Mouse (Mus musculus): ENCODE results near the gene Zfp148. TPM values are rescaled to one million over a fixed set of nuclear protein-coding genes. Genes with fewer than 3 reads are reported as not detected.
"Not testable (repeated sequence)": the region's sequence is repeated elsewhere in the genome, so short reads cannot be mapped to it uniquely, and the experiment has no call there.

Gene Zfp148
- polyA plus RNA-seq, 1 experiment from 2014 or later = 55.1 TPM

- H3K4me1 ChIP-seq (ENCODE audit: control insufficient read depth, insufficient read depth, low read length) = peaks cover 10% of the 10 kb centered on the region; the same call in 1 of the 2 replicates
- ATAC-seq (ENCODE audit: insufficient number of reproducible peaks, insufficient read depth, low FRiP score, low read depth); H3K4me3 ChIP-seq (ENCODE audit: low read depth, low read length); H3K36me3 ChIP-seq (ENCODE audit: control insufficient read depth, insufficient read depth, low read length); H3K9me3 ChIP-seq (ENCODE audit: control insufficient read depth, low read depth, low read length); H3K27me3 ChIP-seq (ENCODE audit: control insufficient read depth, insufficient read depth, low read length); H3K4me2 ChIP-seq (replicated peaks; ENCODE audit: low read depth, low read length); H3K27ac ChIP-seq (ENCODE audit: low read length); H3K9ac ChIP-seq (replicated peaks; ENCODE audit: low read depth, low read length): not testable (repeated sequence)
- WGBS = 80% methylated on average over 2 of the region's 2 CpGs
These were observed 3.4 kb downstream of the Zfp148 start for GRCm38 (mm10) chr16:33384057-33384456.

DNA sequence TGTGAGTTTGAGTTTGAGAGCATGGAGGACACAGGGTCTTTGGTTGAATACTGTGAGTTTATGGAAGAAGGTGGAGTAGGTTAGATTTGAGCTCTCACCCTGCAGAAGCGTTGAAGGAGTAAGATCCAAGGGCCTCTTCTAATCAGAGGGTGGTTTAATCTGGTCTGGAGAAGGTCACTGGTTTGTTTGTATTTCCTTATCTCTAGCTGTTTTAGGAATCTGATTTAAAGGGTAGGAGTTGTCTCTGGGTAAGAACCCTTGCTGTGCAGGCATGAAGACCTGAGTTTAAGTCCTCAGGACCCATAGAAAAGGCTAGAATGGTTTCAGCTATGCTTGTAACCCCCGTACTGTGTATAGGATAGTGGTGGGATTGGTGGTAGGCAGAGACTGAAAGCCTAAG lies 6.4 kb downstream of the Zfp148 start:
- Histone ChIP-seq H3K4me2 (replicated peaks; ENCODE audit: low read depth, low read length) (no peak overlapping the region), H3K9ac (replicated peaks; ENCODE audit: low read depth, low read length) (no peak overlapping the region), H3K27ac (ENCODE audit: low read length) (no peak overlapping the region), H3K27me3 (ENCODE audit: control insufficient read depth, insufficient read depth, low read length) (no peaks in the 10 kb centered on the region), H3K9me3 (ENCODE audit: control insufficient read depth, low read depth, low read length) (no peaks in the 10 kb centered on the region), H3K4me1 (ENCODE audit: control insufficient read depth, insufficient read depth, low read length) (peaks cover 5% of the 10 kb centered on the region; the same call in 1 of the 2 replicates), H3K36me3 (ENCODE audit: control insufficient read depth, insufficient read depth, low read length) (no peaks in the 10 kb centered on the region; the same call in 1 of the 2 replicates), H3K4me3 (ENCODE audit: low read depth, low read length) (no peak overlapping the region)
- ATAC-seq (ENCODE audit: insufficient number of reproducible peaks, insufficient read depth, low FRiP score, low read depth) = no peak
- 59% methylated on average over 2 of the region's 2 CpGs for WGBS

- peaks cover 3% of the 10 kb centered on the region; the same call in 1 of the 2 replicates for H3K4me1 ChIP-seq (ENCODE audit: control insufficient read depth, insufficient read depth, low read length)
- H3K27ac ChIP-seq (ENCODE audit: low read length) = no peak overlapping the region
- ATAC-seq (ENCODE audit: insufficient number of reproducible peaks, insufficient read depth, low FRiP score, low read depth) = no peak
- no peaks in the 10 kb centered on the region for H3K9me3 ChIP-seq (ENCODE audit: control insufficient read depth, low read depth, low read length)
- no peaks in the 10 kb centered on the region; the same call in 1 of the 2 replicates for H3K36me3 ChIP-seq (ENCODE audit: control insufficient read depth, insufficient read depth, low read length)
- no peak overlapping the region for H3K4me2 ChIP-seq (replicated peaks; ENCODE audit: low read depth, low read length)
- no peak overlapping the region for H3K4me3 ChIP-seq (ENCODE audit: low read depth, low read length)
- no peak overlapping the region for H3K9ac ChIP-seq (replicated peaks; ENCODE audit: low read depth, low read length)
- H3K27me3 ChIP-seq (ENCODE audit: control insufficient read depth, insufficient read depth, low read length) = no peaks in the 10 kb centered on the region
- WGBS = 93% methylated on average over 2 of the region's 2 CpGs
These were observed 6.8 kb downstream of the Zfp148 start for GRCm38 (mm10) chr16:33387420-33387819.

DNA sequence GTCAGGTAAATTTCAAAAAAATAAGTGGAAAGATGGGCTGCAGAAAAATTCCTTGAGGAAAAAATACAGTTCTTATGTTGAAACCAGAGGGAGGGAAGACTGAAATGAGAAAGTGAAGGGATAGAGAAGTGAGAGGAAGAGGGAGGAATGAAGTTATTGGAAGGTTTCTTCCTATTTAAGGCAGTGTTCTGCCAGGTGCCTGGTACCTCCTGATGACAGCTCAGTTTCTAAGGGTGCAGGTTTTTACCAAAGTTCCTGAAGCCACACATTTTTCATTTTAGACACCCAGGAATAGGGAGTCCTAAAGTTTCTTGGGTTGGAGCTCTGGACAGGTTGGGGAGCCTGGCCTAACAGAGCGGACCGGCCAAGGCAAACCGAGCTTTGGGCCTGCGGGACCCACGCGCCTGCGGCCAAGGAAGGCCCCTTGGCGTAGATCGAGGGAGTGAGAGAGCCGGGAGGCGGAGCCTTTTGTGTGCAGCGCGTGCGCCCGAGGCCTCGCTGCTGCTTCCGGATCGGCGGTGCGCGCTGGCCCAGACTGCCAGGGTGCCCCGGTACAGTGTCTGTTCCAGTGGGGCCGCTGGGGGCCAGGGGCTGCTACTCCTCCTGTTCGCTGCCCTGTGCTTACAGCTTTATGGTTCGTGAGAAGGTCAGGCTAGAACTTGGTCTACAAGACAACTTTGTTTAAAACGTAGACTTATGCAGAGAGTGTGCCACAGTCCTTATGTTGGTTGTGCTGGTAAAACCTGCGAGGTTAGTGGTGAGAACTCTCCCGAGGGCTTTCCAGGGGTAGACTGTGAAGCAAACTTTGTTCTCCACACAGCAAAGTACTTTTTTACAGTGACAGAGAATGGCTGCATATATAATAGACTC lies 19.5 kb downstream of the Zfp148 start:
- 1% methylated on average over 28 of the region's 28 CpGs for WGBS
- H3K27me3 ChIP-seq (ENCODE audit: control insufficient read depth, insufficient read depth, low read length) = no peaks in the 10 kb centered on the region
- peak overlapping the region; percentile 37 for H3K4me3 ChIP-seq (ENCODE audit: low read depth, low read length)
- peak overlapping the region; percentile 34 for H3K9ac ChIP-seq (replicated peaks; ENCODE audit: low read depth, low read length)
- ATAC-seq (ENCODE audit: insufficient number of reproducible peaks, insufficient read depth, low FRiP score, low read depth) = peak; percentile 75; the same call in 1 of the 2 replicates
- H3K4me2 ChIP-seq (replicated peaks; ENCODE audit: low read depth, low read length) = peak overlapping the region; percentile 59
- H3K36me3 ChIP-seq (ENCODE audit: control insufficient read depth, insufficient read depth, low read length) = no peaks in the 10 kb centered on the region
- H3K9me3 ChIP-seq (ENCODE audit: control insufficient read depth, low read depth, low read length) = no peaks in the 10 kb centered on the region
- 0 out of 2 replicates have a peak, but pooled peaks cover 5% of the 10 kb centered on the region for H3K4me1 ChIP-seq (ENCODE audit: control insufficient read depth, insufficient read depth, low read length)
- peak overlapping the region; percentile 68 for H3K27ac ChIP-seq (ENCODE audit: low read length)

DNA sequence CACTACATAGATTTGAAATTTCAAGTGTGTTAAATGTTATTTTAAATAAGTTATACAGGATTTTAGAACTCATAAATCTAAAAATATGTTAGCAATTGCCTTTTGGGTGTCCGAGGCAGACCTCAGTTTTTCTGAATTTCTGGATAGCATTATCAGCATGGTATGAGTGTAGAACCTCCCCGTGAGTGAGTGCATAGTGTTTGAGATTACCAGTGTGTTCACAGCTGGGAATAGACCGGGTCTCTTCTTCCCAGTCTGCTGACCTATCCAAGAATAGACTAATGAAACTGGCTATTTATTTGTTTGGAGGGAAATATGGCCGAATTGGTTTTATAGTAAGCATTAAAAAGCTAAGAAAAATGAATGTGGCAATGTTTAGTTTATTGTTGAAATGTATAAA lies 20.3 kb downstream of the Zfp148 start:
- Histone ChIP-seq H3K4me2 (replicated peaks; ENCODE audit: low read depth, low read length) (peak overlapping the region; percentile 59; the same call in 1 of the 2 replicates), H3K9me3 (ENCODE audit: control insufficient read depth, low read depth, low read length) (no peaks in the 10 kb centered on the region), H3K4me1 (ENCODE audit: control insufficient read depth, insufficient read depth, low read length) (0 out of 2 replicates have a peak, but pooled peaks cover 5% of the 10 kb centered on the region), H3K36me3 (ENCODE audit: control insufficient read depth, insufficient read depth, low read length) (no peaks in the 10 kb centered on the region), H3K27ac (ENCODE audit: low read length) (no peak overlapping the region), H3K4me3 (ENCODE audit: low read depth, low read length) (no peak overlapping the region; the same call in 1 of the 2 replicates), H3K9ac (replicated peaks; ENCODE audit: low read depth, low read length) (no peak overlapping the region), H3K27me3 (ENCODE audit: control insufficient read depth, insufficient read depth, low read length) (no peaks in the 10 kb centered on the region)
- WGBS = 54% methylated on average over 4 of the region's 4 CpGs
- no peak for ATAC-seq (ENCODE audit: insufficient number of reproducible peaks, insufficient read depth, low FRiP score, low read depth)

GRCm38 (mm10) chr16:33403258-33403657 lies 22.6 kb downstream of the Zfp148 start:
- WGBS = 71% methylated on average over 2 of the region's 2 CpGs
- ATAC-seq (ENCODE audit: insufficient number of reproducible peaks, insufficient read depth, low FRiP score, low read depth) = no peak
- H3K36me3 ChIP-seq (ENCODE audit: control insufficient read depth, insufficient read depth, low read length) = no peaks in the 10 kb centered on the region
- H3K4me2 ChIP-seq (replicated peaks; ENCODE audit: low read depth, low read length) = no peak overlapping the region
- H3K9me3 ChIP-seq (ENCODE audit: control insufficient read depth, low read depth, low read length) = no peaks in the 10 kb centered on the region; the same call in 1 of the 2 replicates
- no peak overlapping the region for H3K9ac ChIP-seq (replicated peaks; ENCODE audit: low read depth, low read length)
- 0 out of 2 replicates have a peak, but pooled peaks cover 5% of the 10 kb centered on the region for H3K4me1 ChIP-seq (ENCODE audit: control insufficient read depth, insufficient read depth, low read length)
- H3K27ac ChIP-seq (ENCODE audit: low read length) = no peak overlapping the region
- H3K4me3 ChIP-seq (ENCODE audit: low read depth, low read length) = no peak overlapping the region
- H3K27me3 ChIP-seq (ENCODE audit: control insufficient read depth, insufficient read depth, low read length) = no peaks in the 10 kb centered on the region

GRCm38 (mm10) chr16:33404055-33404454 lies 23.4 kb downstream of the Zfp148 start:
- WGBS = 84% methylated on average over 3 of the region's 3 CpGs
- no peaks in the 10 kb centered on the region for H3K36me3 ChIP-seq (ENCODE audit: control insufficient read depth, insufficient read depth, low read length)
- no peaks in the 10 kb centered on the region; the same call in 1 of the 2 replicates for H3K9me3 ChIP-seq (ENCODE audit: control insufficient read depth, low read depth, low read length)
- H3K27me3 ChIP-seq (ENCODE audit: control insufficient read depth, insufficient read depth, low read length) = no peaks in the 10 kb centered on the region
- H3K9ac ChIP-seq (replicated peaks; ENCODE audit: low read depth, low read length) = no peak overlapping the region
- H3K4me2 ChIP-seq (replicated peaks; ENCODE audit: low read depth, low read length) = no peak overlapping the region
- H3K4me3 ChIP-seq (ENCODE audit: low read depth, low read length) = no peak overlapping the region
- ATAC-seq (ENCODE audit: insufficient number of reproducible peaks, insufficient read depth, low FRiP score, low read depth) = no peak
- 0 out of 2 replicates have a peak, but pooled peaks cover 5% of the 10 kb centered on the region for H3K4me1 ChIP-seq (ENCODE audit: control insufficient read depth, insufficient read depth, low read length)
- H3K27ac ChIP-seq (ENCODE audit: low read length) = no peak overlapping the region

DNA sequence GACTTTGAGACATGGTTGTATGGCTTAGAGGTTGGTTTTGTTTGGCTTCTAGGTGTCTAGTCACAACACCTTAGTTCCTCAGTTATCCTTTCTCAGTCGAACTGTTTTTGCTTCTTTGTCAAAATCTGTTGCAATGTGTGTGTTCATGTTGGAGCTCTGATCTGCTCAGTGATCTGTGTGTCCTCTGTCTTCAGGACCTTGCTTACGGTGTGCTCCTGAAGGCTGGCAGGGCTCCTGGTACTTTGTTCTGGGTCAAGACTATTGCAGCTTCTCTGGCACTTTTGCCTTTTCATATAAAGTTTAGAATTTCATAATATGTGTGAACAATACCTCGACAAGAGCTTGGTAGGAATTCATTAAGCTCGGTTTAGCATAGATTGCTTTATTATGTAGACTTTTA lies 24.9 kb downstream of the Zfp148 start:
- no peaks in the 10 kb centered on the region for H3K36me3 ChIP-seq (ENCODE audit: control insufficient read depth, insufficient read depth, low read length)
- 0 out of 2 replicates have a peak, but pooled peaks cover 3% of the 10 kb centered on the region for H3K4me1 ChIP-seq (ENCODE audit: control insufficient read depth, insufficient read depth, low read length)
- 85% methylated on average over 4 of the region's 4 CpGs for WGBS
- H3K27me3 ChIP-seq (ENCODE audit: control insufficient read depth, insufficient read depth, low read length) = no peaks in the 10 kb centered on the region
- no peak overlapping the region for H3K9ac ChIP-seq (replicated peaks; ENCODE audit: low read depth, low read length)
- no peaks in the 10 kb centered on the region; the same call in 1 of the 2 replicates for H3K9me3 ChIP-seq (ENCODE audit: control insufficient read depth, low read depth, low read length)
- ATAC-seq (ENCODE audit: insufficient number of reproducible peaks, insufficient read depth, low FRiP score, low read depth) = no peak
- no peak overlapping the region for H3K4me2 ChIP-seq (replicated peaks; ENCODE audit: low read depth, low read length)
- no peak overlapping the region for H3K4me3 ChIP-seq (ENCODE audit: low read depth, low read length)
- H3K27ac ChIP-seq (ENCODE audit: low read length) = no peak overlapping the region

Data from stomach, embryonic 14.5 days (tissue).